Mouse (Mus musculus): ENCODE measurements at regions not wholly inside any gene's neighbourhood (a gene's known extent, or its start where the extent isn't known, plus 50 kb on each side); places are given as distances from the start of the nearest gene placed in this dataset.

DNA sequence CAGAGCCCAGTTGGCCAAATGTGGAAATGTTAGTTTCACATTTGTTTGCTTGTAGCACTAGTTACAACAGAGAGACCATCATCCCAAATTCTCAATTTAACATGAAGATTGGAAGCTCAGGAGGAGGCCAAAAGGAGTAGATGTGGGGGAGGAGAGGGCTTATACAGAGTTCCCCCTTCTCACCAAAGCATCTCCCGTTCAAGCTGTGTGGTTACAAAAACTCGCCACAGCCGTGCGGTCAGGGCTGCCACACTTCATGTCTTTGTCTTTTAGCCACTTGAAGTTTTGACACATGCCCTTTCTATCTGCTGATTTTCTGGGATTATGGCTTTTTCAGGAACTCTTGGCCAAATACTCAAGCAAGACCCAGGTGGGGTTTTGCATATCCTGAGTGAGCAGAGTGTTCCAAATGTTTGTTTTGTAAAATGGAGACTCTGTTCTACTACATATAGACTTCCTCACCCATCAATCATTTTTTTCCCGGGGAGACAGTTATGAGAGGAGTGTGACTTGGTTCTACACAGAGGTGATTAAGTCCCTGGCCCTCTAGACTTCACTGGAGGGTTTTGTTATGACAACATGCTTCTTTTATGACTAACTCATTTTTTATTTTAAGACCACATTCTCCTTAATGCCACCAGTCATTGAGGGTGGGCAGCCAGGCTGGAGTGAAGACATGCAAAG is 605.4 kb upstream of the Sall1 start:
- TF ChIP-seq CTCF (IDR thresholded peaks at IDR 0.05; ENCODE audit: insufficient read depth, low read length) (no peak), POLR2A (IDR thresholded peaks at IDR 0.05; ENCODE audit: borderline replicate concordance, extremely low read depth, low read depth, low read length) (no peak)

All from lung, adult 2 months (tissue).